Mouse (Mus musculus): Measurements from ENCODE around the gene Fbxo9.
"Not testable (repeated sequence)": the region's sequence is repeated elsewhere in the genome, so short reads cannot be mapped to it uniquely, and the experiment has no call there.

Fbxo9 gene

GRCm38 (mm10) chr9:78107912-78108795 is 711 bp downstream of the Fbxo9 start:
- peak; percentile 74 for DNase-seq (ENCODE audit: low read depth, low spot score)

GRCm38 (mm10) chr9:78107582-78107911 is 1.3 kb downstream of the Fbxo9 start:
- DNase-seq (ENCODE audit: low read depth, low spot score) = no peak

- no peak for DNase-seq (ENCODE audit: low read depth, low spot score)
Observed at GRCm38 (mm10) chr9:78106821-78107220, 2.0 kb downstream of the Fbxo9 start.

GRCm38 (mm10) chr9:78105501-78105932 is 3.3 kb downstream of the Fbxo9 start:
- no peak for DNase-seq (ENCODE audit: low read depth, low spot score)

DNA sequence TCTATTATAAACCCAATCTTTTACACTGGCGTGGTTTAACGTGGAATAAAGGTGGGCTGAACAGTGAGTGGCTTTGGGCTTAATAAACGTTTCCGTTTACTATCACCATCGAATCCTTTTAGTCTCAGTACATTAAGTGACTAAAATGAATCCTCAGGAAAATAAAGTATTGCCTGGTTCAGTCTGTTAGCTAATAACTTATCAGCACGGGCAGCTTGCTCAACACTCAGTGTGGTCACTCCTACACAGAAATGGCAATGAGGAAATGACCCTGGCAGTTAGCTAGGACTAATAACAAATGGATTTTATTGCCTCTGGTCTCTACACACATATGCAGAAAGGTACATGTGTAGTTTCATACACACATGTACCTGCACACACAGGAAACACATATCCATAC is 3.9 kb downstream of the Fbxo9 start:
- DNase-seq (ENCODE audit: low read depth, low spot score) = no peak

DNA sequence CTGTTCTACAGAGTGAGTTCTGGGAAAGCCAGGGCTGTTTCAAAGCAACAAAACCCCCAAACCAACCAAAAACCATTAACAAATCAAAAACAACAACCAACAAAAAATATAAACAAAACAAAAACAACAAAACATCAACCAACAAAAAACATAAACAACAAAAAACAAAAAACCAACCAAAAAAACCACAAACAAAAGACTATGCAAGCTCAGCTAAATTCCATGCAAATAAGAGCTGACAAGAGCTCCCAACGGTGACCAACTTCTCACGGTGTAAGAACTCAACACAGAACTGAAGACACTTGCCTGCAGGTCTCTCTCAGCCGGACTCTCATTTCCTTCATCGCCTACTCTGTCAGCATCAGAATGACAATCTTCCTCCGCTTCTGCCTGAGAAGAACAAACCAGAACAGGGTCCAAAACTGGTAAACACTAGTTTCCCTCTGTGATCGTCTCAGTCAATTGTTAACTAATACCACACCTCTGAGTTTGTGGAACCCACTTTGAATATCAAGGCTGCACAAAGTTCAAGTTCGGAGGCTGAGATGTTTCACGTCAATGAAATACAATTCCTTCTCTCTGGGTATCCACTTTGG is 4.8 kb downstream of the Fbxo9 start:
- no peak for DNase-seq (ENCODE audit: low read depth, low spot score)

GRCm38 (mm10) chr9:78101431-78101830 is 7.4 kb downstream of the Fbxo9 start:
- no peak for DNase-seq (ENCODE audit: low read depth, low spot score)

DNA sequence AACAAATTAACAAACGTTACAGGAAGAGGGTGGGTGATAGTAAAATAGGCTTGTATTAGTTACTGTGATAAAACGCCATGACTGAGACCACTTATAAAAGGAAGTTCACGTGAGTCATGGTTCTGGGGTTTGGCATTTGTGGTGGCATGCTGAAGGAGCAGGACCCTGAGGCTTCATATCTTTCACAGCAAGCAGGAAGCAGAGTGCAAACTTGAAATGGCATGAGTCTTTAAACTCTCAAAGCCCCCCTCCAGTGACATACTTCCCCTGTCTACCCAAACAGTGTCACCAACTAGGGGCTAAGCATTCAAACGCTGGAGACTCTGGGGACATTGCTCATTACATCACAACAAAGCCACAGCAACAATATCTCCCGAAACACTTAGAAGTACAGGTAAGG is 7.9 kb downstream of the Fbxo9 start:
- DNase-seq (ENCODE audit: low read depth, low spot score) = no peak

DNA sequence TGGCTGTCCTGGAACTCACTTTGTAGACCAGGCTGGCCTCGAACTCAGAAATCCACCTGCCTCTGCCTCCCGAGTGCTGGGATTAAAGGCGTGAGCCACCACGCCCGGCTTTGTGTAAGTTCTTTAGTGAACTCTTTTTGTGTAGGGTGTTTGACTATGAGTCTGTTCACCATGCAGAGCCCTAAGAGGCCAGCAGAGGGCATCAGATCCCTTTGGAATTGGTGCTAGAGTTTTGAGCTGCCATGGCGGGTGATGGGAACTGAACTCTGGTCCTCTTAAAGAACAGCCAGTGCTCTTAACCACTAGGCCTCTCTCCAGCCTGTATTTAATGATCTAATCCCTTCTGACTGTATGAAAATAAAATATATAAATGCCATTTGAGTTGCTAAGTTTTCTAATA is 12.5 kb downstream of the Fbxo9 start:
- DNase-seq (ENCODE audit: low read depth, low spot score) = no peak

GRCm38 (mm10) chr9:78095686-78096085 is 13.2 kb downstream of the Fbxo9 start:
- DNase-seq (ENCODE audit: low read depth, low spot score) = no peak

DNA sequence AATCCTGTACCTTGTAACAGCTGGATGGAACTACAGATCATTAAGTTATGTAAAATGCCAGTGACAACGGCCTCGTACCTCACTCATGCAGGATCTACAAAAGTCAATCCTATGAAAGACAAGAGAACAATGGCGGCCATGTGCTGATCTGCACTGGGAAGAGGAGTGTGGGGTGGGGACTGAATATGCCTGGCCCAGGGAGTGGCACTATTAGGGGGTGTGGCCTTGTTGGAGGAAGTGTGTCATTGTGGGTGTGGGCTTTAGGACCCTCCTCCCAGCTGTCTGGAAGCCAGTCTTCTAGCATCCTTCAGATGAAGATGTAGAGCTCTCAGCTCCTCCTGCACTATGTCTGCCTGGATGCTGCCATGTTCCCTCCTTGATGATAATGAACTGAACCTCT is 18.3 kb downstream of the Fbxo9 start:
- no peak for DNase-seq (ENCODE audit: low read depth, low spot score)

DNA sequence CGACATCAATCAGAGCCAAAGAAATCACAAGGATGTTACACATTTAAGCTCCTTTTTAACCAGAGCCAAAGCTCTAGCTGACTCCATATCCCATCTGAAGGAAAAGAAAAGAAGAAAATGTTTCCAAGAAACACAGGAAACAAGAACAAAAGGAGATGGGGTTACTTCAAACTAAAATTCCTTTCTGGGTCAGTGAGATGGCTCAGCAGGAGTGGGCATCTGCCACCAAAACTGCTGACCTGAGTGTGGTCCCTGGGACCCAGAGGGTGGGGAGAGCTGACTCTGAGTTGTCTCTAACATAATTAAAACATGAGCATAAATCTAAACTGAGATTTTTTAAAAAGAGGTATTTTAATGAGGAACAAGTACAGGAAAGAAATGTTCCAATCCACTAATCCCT is 19.0 kb downstream of the Fbxo9 start:
- no peak for DNase-seq (ENCODE audit: low read depth, low spot score)

GRCm38 (mm10) chr9:78088971-78089370 is 19.9 kb downstream of the Fbxo9 start:
- DNase-seq (ENCODE audit: low read depth, low spot score) = no peak

DNA sequence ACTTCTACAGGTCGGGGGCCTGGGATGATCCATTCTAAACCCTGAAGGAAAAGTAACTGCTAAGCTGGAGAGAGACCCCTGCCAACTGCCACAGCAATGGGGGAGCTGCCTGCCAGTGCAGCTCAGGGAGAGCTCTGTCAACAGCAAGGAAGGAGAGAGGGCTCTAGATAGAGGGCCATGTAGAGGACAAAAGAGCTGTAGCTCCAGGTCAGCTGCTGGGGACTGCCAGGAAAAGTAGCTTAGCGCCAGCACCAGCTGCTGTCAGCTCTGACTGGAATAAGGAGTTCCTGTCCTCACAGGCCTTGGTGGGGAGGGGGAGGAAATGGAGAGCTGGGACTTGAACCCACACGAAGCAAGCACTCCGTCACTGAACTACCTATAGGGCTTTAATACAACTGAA is 20.3 kb downstream of the Fbxo9 start:
- peak; percentile 31 for DNase-seq (ENCODE audit: low read depth, low spot score)

DNA sequence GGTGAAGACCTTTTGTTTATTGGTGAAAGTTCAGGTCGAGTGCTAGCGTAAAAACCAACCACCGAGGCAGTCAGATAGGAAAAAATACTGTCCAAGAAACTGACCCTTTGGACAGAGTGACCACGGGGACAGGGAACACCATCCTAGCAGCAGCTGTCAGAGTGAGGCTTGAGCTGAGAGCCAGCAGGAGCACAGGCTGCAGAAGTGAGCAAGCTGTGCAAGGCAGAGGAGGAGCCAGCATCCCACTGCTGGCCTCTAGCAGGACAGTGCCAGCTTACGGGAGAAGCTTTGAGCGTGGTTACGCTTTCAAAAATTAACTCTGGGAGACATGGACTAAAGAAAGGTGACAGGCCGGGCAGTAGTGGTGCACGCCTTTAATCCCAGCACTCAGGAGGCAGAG is 21.1 kb downstream of the Fbxo9 start:
- DNase-seq (ENCODE audit: low read depth, low spot score) = no peak

DNA sequence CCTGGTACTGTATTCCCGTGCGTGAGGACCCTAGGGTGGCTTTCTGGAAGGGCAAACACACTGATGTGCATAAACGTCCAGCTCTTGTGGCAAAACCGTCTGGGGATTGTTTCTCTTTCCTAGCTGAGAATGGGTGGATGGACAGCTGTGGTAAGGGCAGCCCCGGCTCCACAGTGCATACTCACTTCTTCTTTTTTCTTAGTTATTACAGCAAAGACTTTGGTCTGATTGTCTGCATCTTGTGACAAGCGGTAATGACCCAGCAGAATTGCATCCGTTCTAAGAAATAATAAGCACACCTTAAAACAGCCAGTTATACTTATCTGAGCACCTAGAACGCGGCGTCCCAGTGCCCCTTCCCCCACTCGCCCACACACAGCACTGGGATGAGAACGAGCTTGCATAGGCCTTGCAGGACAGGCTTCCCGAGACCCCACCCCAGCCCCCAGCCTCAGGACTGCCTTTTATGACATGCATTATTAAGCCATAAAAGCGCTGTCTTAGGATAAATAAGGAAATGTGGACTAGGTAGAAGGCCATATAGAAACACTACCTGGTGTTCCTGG is 23.1 kb downstream of the Fbxo9 start:
- no peak for DNase-seq (ENCODE audit: low read depth, low spot score)

- DNase-seq (ENCODE audit: low read depth, low spot score) = no peak
Observed at GRCm38 (mm10) chr9:78084341-78084740, 24.5 kb downstream of the Fbxo9 start.

DNA sequence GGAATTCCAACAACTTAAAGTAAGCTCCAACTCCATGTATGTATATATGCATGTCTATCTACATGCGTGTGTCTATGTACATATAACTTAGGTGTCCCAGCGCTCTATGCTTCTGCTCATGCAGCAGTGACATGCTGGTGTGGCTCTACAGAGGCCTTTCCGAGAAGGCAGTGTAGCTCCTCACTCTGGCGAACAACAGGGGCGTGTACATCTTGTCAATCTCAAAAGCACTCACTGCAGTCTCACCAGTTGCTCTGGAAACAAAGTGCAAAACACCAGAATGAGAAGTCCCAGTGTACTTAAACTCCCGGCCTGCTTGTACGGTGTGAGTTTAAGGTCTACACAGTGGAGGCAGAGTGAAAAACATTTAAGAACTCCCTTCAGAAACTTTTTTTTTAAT is 27.0 kb downstream of the Fbxo9 start:
- no peak for DNase-seq (ENCODE audit: low read depth, low spot score)

DNA sequence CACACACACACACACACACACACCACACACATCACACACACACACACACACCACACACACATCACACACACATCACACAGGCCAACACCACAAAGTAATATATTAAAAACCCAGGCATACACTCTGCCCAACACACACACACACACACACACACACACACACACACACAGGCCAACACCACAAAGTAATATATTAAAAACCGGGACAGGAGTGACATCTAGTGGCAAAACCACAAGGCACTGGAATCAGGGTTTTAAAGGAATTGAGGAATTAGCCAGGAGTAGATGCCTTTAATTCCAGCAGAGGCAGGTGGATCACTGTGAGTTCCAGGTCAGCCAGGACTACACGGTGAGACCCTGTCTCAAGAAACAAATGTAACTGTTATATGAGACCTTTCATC is 30.6 kb downstream of the Fbxo9 start:
- peak; percentile 5 for DNase-seq (ENCODE audit: low read depth, low spot score)

DNA sequence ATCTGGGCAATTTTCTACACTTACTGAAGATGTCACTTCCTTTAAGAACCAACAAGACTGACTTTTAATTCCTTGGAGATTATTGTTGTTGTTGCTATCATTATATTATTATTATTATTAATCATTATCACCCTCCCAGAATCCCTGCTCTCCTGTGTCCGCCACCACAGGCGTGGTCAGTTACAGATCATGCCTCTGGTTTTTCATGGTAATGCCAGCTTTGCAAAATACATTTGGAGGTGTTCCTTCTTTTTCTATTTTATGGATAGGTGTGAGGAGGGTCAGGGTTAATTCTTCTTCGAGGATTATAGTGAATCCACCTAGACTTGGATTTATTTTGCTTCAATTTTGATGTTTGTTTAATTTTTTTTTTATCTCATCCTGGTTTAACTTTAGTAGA is 33.6 kb downstream of the Fbxo9 start:
- no peak for DNase-seq (ENCODE audit: low read depth, low spot score)

DNA sequence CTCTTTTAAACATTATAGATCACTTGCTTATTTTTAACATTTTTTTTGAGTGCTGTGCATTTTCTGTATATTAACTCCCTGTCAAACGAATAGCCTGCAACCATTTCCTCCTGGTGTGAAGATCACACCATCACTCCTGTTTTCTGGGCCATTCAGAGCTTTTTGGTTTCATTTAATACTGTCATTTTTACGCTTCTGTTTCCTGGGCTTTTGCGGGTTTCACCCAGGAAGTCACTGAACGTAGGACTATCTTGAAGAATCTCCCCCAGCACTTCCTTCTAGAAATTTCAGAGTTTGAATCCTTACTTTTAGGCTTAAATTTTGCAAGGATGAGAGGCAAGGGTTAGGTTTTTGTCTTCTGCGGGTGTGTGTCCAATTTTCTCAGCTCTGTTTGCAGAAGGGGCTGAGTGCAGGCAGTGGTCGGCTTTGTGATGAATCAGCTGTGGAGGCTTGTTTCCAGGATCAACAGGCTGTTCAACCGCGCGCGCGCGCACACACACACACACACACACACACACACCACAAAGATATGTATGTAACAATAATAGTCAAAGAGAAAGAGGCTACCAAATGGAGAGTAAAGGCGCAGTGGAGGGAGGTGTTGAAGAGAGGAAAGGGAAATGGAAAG is 35.0 kb downstream of the Fbxo9 start:
- DNase-seq (ENCODE audit: low read depth, low spot score) = no peak

- not testable (repeated sequence) for DNase-seq (ENCODE audit: low read depth, low spot score)
Observed at GRCm38 (mm10) chr9:78073291-78073690, 35.6 kb downstream of the Fbxo9 start.

DNA sequence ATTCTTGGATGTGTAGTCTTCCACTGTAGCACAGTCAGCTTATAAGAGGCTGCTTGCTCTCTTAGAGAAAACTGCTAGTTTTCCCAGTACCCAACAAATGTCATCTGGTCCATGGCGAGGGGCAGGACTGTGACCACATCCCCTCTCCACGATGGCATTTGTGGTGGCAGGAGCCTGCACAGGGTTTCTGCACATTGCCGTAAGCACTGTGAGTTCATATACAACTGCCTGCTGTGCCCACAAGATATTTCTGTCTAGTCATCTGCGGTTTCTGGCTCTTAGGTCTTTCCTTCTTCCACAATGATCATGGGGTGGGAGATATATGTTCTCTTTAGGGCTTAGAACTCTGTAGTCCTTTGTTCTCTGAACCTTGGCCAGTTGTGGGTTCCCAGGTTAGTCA is 37.2 kb downstream of the Fbxo9 start:
- DNase-seq (ENCODE audit: low read depth, low spot score) = no peak

All from retina, postnatal 7 days (tissue).